Mouse (Mus musculus) testis, adult 2 months (tissue): ENCODE measurements around the gene Wdtc1.

Experiments used
- CTCF ChIP-seq: fragments of 200-500 bp; IDR thresholded peaks from 2 replicates; pipeline ENCODE4 v1.5.1; 2012; ENCODE audit warnings: low read depth, mild to moderate bottlenecking, inconsistent platforms, low read length, moderate library complexity; ENCODE audit not compliant: control insufficient read depth, insufficient read depth, insufficient replicate concordance
- POLR2A ChIP-seq: fragments of 200-500 bp; IDR thresholded peaks from 2 replicates; pipeline ENCODE4 v1.6.1; 2012; ENCODE audit warnings: low read depth, mild to moderate bottlenecking, inconsistent platforms, low read length, moderate library complexity; ENCODE audit not compliant: control insufficient read depth

DNA sequence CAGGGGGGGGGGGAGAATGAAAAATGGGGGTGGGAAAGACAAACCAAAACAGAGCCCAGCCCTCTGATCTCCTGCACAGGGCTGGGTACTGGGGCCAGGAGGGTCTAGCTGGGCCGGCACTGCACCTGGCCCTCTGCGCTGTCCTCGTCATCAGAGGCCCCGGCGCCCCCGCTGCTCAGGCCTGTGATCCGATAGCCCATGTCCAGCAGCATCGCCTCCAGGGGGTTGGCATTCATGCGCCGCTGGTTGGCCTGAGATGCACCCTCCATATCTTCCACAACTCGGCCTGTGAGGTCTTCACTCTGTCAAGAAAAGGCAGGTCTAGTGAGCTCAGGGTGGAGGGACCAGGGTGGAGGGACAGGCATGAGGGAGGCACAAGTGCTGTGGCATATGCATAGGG lies 59.2 kb downstream of the Wdtc1 start:
- TF ChIP-seq POLR2A, result no peak
- TF ChIP-seq CTCF, result no peak
